Mouse (Mus musculus): ENCODE measurements around the gene C2cd4c. TPM values are rescaled to one million over a fixed set of nuclear protein-coding genes. Genes with fewer than 3 reads are reported as not detected.

Gene C2cd4c
- polyA plus RNA-seq (2012; rRNA removed) = 0.03 and 0.06 TPM in 2 replicates

DNA sequence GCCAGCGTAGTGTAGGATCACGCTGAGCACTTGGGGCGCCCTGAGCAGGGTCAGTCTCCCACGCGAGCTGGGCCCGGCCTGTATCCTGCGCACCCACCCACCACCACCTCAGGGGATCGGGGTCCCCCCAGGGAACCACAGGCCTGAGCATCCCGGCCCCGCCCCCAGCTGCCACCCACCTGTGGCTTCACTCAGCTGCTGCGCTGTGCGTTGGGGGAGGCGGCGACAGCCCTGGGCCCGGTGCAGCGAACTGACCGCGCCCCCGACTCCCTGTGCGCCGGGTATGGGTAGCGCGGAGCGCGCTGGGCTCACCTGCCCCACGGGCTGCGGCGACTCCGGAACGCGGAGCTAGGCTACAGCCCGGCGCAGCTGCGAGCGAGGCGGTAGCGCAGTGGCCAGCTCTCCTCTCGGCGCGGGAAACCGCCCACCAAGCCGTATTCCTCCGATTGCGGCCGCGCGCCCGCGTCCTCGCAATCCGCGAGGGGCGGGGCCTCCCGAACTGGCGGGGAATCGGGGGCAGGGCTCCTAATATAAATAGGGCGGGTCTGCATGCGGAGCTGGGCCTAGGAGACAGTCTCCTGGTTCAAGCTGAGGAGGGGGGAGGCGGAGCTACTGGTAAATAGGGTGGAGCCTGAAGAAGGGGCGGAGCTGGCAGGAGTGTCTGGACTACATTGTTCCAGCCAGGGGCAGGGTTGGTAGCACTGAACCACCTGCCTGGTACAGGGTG lies at the start of gene C2cd4c:
C2cd4c (minus strand) TSS at position 448 of the 727 bp plus-strand sequence.

GRCm38 (mm10) chr10:79645711-79646110 lies 31.9 kb upstream of the C2cd4c start, which contains the start of gene Odf3l2:
TSS of gene Odf3l2 (minus strand) at chr10:79645738.

DNA sequence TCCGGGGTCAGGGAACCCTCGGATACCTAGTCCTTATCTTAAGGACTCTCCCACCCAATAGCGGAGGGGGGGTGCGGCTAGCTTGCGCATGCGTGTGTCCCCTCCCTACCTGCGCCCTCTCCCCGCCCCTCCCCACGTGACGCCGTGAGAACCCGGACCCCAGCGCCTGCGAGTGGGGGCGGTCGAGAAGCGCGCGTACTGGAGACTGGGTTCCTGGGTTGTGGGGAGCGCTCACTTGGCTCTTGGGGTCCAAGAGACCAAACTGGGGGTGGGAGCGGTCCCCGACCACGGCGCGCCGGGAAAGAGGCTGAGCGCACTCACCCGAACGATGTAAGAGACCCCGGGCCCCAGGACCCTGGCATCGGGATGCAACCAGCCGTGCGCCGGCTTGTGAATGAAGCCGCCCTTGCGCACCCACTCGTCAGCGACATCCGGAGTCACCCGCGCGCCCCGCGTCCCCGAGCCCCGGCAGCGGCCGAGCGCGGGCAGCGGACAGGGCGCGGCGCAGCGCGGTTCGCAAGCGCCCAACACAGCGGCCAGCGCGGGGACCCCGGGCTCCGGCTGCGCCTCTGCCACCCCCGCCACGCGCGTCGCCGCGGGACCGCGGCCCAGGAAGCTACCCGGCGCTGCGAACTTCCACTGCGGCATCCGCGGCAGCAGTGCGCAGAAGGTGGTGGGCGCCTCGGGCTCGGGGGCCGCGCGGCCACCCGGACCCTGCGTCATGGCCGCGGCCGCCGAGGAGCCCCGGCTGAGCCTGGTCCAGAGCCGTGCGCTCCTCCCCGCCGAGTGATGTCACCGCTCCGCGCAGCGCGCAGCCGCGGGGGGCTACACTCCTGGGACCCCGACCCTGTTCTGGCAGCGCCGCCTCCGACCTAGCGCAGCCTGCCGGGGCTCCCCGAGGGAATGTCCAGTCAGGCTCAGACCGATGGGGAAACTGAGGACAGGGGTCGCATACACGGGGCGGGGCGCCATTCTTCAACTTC lies 23.6 kb upstream of the C2cd4c start, which contains the start of gene Shc2:
Shc2 (minus strand) TSS at position 791 of the 983 bp plus-strand sequence.

DNA sequence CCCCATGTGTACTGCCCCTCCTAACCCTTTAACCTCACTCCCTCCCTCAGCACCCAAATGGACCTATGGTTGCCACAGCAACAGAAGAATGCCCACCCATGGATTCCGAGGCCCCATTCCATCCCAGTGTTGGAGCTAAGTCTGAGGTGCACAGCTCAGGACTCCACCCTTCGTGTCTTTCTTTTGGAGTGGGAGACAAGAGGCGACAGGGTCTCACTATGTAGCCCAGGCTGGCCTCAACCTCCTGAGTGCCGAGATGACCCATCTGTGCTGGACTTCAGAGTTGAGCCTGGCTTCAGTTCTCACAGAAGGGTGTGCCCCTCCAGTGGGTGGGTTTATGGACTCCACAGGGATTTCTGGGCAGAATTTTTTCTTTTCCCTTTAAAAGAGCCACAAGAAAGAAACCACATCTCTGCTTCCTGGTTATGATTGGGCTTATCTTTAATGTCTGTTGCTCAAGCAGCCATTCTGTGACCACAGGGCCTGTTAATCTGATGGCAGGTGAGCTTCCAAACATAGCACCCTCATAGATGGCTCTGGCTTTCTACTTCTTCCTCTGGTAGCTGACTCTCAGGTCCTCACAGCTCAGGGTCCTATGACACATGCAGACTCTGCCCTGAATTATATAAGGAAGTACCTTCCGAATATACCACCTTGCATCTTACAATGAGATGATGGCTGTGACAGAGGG lies 26.6 kb downstream of the C2cd4c start, which contains the start of gene Theg:
Theg (minus strand) TSS at position 271 of the 691 bp plus-strand sequence.

Other genes starting within 250 kb of the C2cd4c start
- gene Vmn2r83, start 145.3 kb downstream of the C2cd4c start, polyA plus RNA-seq (2012; rRNA removed) = not detected in 2 replicates
- gene Plpp2, start 80.2 kb downstream of the C2cd4c start, polyA plus RNA-seq (2012; rRNA removed) = 15.1 and 15.9 TPM in 2 replicates
- 20.0 and 25.1 TPM in 2 replicates for gene Mier2, start 58.8 kb downstream of the C2cd4c start, polyA plus RNA-seq (2012; rRNA removed)
- gene Theg, start 26.7 kb downstream of the C2cd4c start, polyA plus RNA-seq (2012; rRNA removed) = not detected in 2 replicates
- 0.26 and 0.30 TPM in 2 replicates for gene Shc2, start 23.9 kb upstream of the C2cd4c start, polyA plus RNA-seq (2012; rRNA removed)
- not detected in 2 replicates for gene Odf3l2, start 31.7 kb upstream of the C2cd4c start, polyA plus RNA-seq (2012; rRNA removed)
- gene Madcam1, start 50.5 kb upstream of the C2cd4c start, polyA plus RNA-seq (2012; rRNA removed) = 0.08 and 0.18 TPM in 2 replicates
- 14.3 and 15.9 TPM in 2 replicates for gene Tpgs1, start 55.3 kb upstream of the C2cd4c start, polyA plus RNA-seq (2012; rRNA removed)
- 75.1 and 80.8 TPM in 2 replicates for gene Cdc34, start 68.2 kb upstream of the C2cd4c start, polyA plus RNA-seq (2012; rRNA removed)
- 0.06 and 0.12 TPM in 2 replicates for gene Gzmm, start 75.0 kb upstream of the C2cd4c start, polyA plus RNA-seq (2012; rRNA removed)
- gene Bsg, start 90.5 kb upstream of the C2cd4c start, polyA plus RNA-seq (2012; rRNA removed) = 793 and 830 TPM in 2 replicates
- 0.08 and 0.09 TPM in 2 replicates for gene Hcn2, start 102.6 kb upstream of the C2cd4c start, polyA plus RNA-seq (2012; rRNA removed)
- gene Polrmt, start 132.6 kb upstream of the C2cd4c start, polyA plus RNA-seq (2012; rRNA removed) = 13.3 and 17.5 TPM in 2 replicates
- gene Fgf22, start 141.1 kb upstream of the C2cd4c start, polyA plus RNA-seq (2012; rRNA removed) = not detected in 2 replicates
- 36.8 and 38.6 TPM in 2 replicates for gene Rnf126, start 152.9 kb upstream of the C2cd4c start, polyA plus RNA-seq (2012; rRNA removed)
- gene Fstl3, start 163.2 kb upstream of the C2cd4c start, polyA plus RNA-seq (2012; rRNA removed) = 2.6 TPM in 2 replicates
- 3.3 and 4.4 TPM in 2 replicates for gene Prss57, start 176.9 kb upstream of the C2cd4c start, polyA plus RNA-seq (2012; rRNA removed)
- gene Palm, start 179.5 kb upstream of the C2cd4c start, polyA plus RNA-seq (2012; rRNA removed) = 4.8 and 5.8 TPM in 2 replicates
- gene Misp, start 207.0 kb upstream of the C2cd4c start, polyA plus RNA-seq (2012; rRNA removed) = 0.59 and 0.99 TPM in 2 replicates
- gene Ptbp1, start 240.4 kb upstream of the C2cd4c start, polyA plus RNA-seq (2012; rRNA removed) = 104 and 111 TPM in 2 replicates